Comparison of ENCODE assay signal across 20 mouse cellular contexts in genomic region chr10:79631432-79631831, GRCm38 (mm10). TPM values are rescaled to one million over a fixed set of nuclear protein-coding genes. Genes with fewer than 3 reads are reported as not detected.
DNase-seq lines count a peak whose midpoint lies in the region; ATAC-seq and TF ChIP-seq lines count a peak whose summit lies in the region.
"Had no signal": no experiment of that assay in that cellular context is flagged by ENCODE, and none has a peak within 500 bp of the region (broad histone marks: within the 10 kb centered on the region; RNA-seq: fewer than 3 reads in every experiment).

No protein-coding gene starts in this region.

- no peak for TF ChIP-seq EP300 in lung, postnatal 0 days (IDR thresholded peaks at IDR 0.05)

- no peaks in the 10 kb centered on the region for H3K27me3 ChIP-seq in forebrain, postnatal 0 days (ENCODE audit: insufficient read depth, low read length)
- 0 out of 2 replicates have a peak, but pooled peaks cover under 1% of the 10 kb centered on the region for H3K27me3 ChIP-seq in forebrain, embryonic 12.5 days
- no peaks in the 10 kb centered on the region; the same call in 1 of the 2 replicates for H3K27me3 ChIP-seq in lung, postnatal 0 days (replicated peaks; ENCODE audit: insufficient read depth, low read length)

- WGBS in forebrain, postnatal 0 days = 47% methylated on average over 4 of the region's 4 CpGs
- 79% methylated on average over 4 of the region's 4 CpGs for WGBS in forebrain, embryonic 12.5 days
- 73% methylated on average over 4 of the region's 4 CpGs for WGBS in lung, postnatal 0 days

- H3K36me3 ChIP-seq in forebrain, postnatal 0 days (ENCODE audit: insufficient read depth) = peaks cover 7% of the 10 kb centered on the region; the same call in 1 of the 2 replicates
- no peaks in the 10 kb centered on the region for H3K36me3 ChIP-seq in forebrain, embryonic 12.5 days (replicated peaks)
- H3K36me3 ChIP-seq in lung, postnatal 0 days (ENCODE audit: insufficient read depth, low read length) = no peaks in the 10 kb centered on the region
- H3K36me3 ChIP-seq: heart, embryonic 15.5 days; liver, embryonic 13.5 days had no signal

- H3K9me3 ChIP-seq in forebrain, postnatal 0 days (ENCODE audit: low read length) = no peaks in the 10 kb centered on the region
- H3K9me3 ChIP-seq in forebrain, embryonic 12.5 days = no peaks in the 10 kb centered on the region
- no peaks in the 10 kb centered on the region for H3K9me3 ChIP-seq in lung, postnatal 0 days (ENCODE audit: low read length)
- H3K9me3 ChIP-seq: heart, embryonic 15.5 days; liver, embryonic 13.5 days had no signal

- TF ChIP-seq CTCF in forebrain, postnatal 0 days (IDR thresholded peaks at IDR 0.05; ENCODE audit: low read depth) = no peak
- no peak for TF ChIP-seq CTCF in lung, postnatal 0 days (IDR thresholded peaks at IDR 0.05)

- no peak overlapping the region for H3K4me3 ChIP-seq in forebrain, postnatal 0 days (ENCODE audit: low read depth, low read length)
- H3K4me3 ChIP-seq in forebrain, embryonic 12.5 days (replicated peaks) = no peak overlapping the region
- H3K4me3 ChIP-seq in lung, postnatal 0 days (ENCODE audit: low read depth, low read length) = no peak overlapping the region
- H3K4me3 ChIP-seq: heart, embryonic 15.5 days; liver, embryonic 13.5 days had no signal

- ATAC-seq in forebrain, postnatal 0 days = peak; percentile 43; the same call in 1 of the 2 replicates
- ATAC-seq in forebrain, embryonic 12.5 days (ENCODE audit: low FRiP score) = no peak
- ATAC-seq in lung, postnatal 0 days = no peak

- DNase-seq in forebrain, postnatal 0 days = peak; percentile 48
- DNase-seq in retina, postnatal 1 day = peak; percentile 61
- no peak for DNase-seq in retina, embryonic 14.5 days (ENCODE audit: low spot score)
- peak; percentile 74 for DNase-seq in layer of hippocampus, adult 9-10 months (ENCODE audit: low spot score)
- no peak for DNase-seq in lung, postnatal 0 days (ENCODE audit: low spot score)
- DNase-seq in MN1 (ENCODE audit: low spot score) = no peak
- DNase-seq: adrenal gland, postnatal 25 days; liver, embryonic 13.5 days; lung, postnatal 10 days had no signal

- no peak overlapping the region for H3K4me2 ChIP-seq in forebrain, postnatal 0 days (ENCODE audit: low read depth)
- H3K4me2 ChIP-seq in forebrain, embryonic 12.5 days = no peak overlapping the region
- H3K4me2 ChIP-seq in lung, postnatal 0 days (replicated peaks; ENCODE audit: low read depth, low read length) = no peak overlapping the region
- H3K4me2 ChIP-seq: heart, embryonic 15.5 days; liver, embryonic 13.5 days had no signal

- H3K27ac ChIP-seq in forebrain, postnatal 0 days (ENCODE audit: low read depth, low read length) = no peak overlapping the region
- H3K27ac ChIP-seq in forebrain, embryonic 12.5 days = no peak overlapping the region
- H3K27ac ChIP-seq in lung, postnatal 0 days (ENCODE audit: low read length) = no peak overlapping the region
- H3K27ac ChIP-seq: heart, embryonic 15.5 days; liver, embryonic 13.5 days had no signal

- no peak overlapping the region for H3K9ac ChIP-seq in forebrain, postnatal 0 days
- no peak overlapping the region for H3K9ac ChIP-seq in forebrain, embryonic 12.5 days
- H3K9ac ChIP-seq in lung, postnatal 0 days (replicated peaks; ENCODE audit: low read depth) = no peak overlapping the region
- H3K9ac ChIP-seq: heart, embryonic 15.5 days; liver, embryonic 13.5 days had no signal

- 0 out of 2 replicates have a peak, but pooled peaks cover under 1% of the 10 kb centered on the region for H3K4me1 ChIP-seq in forebrain, postnatal 0 days (ENCODE audit: insufficient read depth)
- H3K4me1 ChIP-seq in forebrain, embryonic 12.5 days = peaks cover 6% of the 10 kb centered on the region; the same call in 1 of the 2 replicates
- no peaks in the 10 kb centered on the region for H3K4me1 ChIP-seq in lung, postnatal 0 days (ENCODE audit: insufficient read depth, low read depth, low read length)
- H3K4me1 ChIP-seq: heart, embryonic 15.5 days; liver, embryonic 13.5 days had no signal

RNA-seq across cellular contexts. Expression of gene Shc2, which starts 6.3 kb away (rescaled TPM):
- total RNA-seq in forebrain, postnatal 0 days (2014; rRNA removed) = 45.3 and 54.7 TPM in 2 replicates
- polyA plus RNA-seq in forebrain, postnatal 0 days (2015; fragmentation: Nextera tagmentation; extraction: Ambion mirVana) = 11.3 and 16.9 TPM in 2 replicates
- polyA plus RNA-seq in forebrain, embryonic 12.5 days (2016; fragmentation: Nextera tagmentation; extraction: Ambion mirVana) = 11.9 and 12.7 TPM in 2 replicates
- 1.1 and 1.3 TPM in 2 replicates for polyA plus RNA-seq in lung, postnatal 0 days (2015; fragmentation: Nextera tagmentation; extraction: Ambion mirVana)
- total RNA-seq: common myeloid progenitor, adult 5-6 weeks had no signal

RNA-seq across cellular contexts. Expression of gene Odf3l2, which starts 14.1 kb away (rescaled TPM):
- total RNA-seq in forebrain, postnatal 0 days (2014; rRNA removed) = 0.38 and 0.52 TPM in 2 replicates
- 0.44 and 0.81 TPM in 2 replicates for polyA plus RNA-seq in forebrain, postnatal 0 days (2015; fragmentation: Nextera tagmentation; extraction: Ambion mirVana)
- polyA plus RNA-seq in forebrain, embryonic 12.5 days (2016; fragmentation: Nextera tagmentation; extraction: Ambion mirVana) = not detected in 2 replicates
- polyA plus RNA-seq in lung, postnatal 0 days (2015; fragmentation: Nextera tagmentation; extraction: Ambion mirVana) = not detected in 2 replicates
- total RNA-seq: adrenal gland, postnatal 25 days; common myeloid progenitor, adult 5-6 weeks; ES-E14 had no signal
- polyA plus RNA-seq: C2C12; embryonic facial prominence, embryonic 14.5 days; gonadal fat pad, adult 2 months; heart, embryonic 15.5 days; intestine, embryonic 14.5 days; kidney, embryonic 16.5 days; liver, embryonic 13.5 days; testis, adult 2 months had no signal

RNA-seq across cellular contexts. Expression of gene C2cd4c, which starts 17.6 kb away (rescaled TPM):
- total RNA-seq in forebrain, postnatal 0 days (2014; rRNA removed) = 22.2 and 26.7 TPM in 2 replicates
- 0.65 and 0.69 TPM in 2 replicates for polyA plus RNA-seq in forebrain, postnatal 0 days (2015; fragmentation: Nextera tagmentation; extraction: Ambion mirVana)
- 0.05 TPM in 1 of 2 replicates, not detected in the other for polyA plus RNA-seq in forebrain, embryonic 12.5 days (2016; fragmentation: Nextera tagmentation; extraction: Ambion mirVana)
- polyA plus RNA-seq in lung, postnatal 0 days (2015; fragmentation: Nextera tagmentation; extraction: Ambion mirVana) = not detected in 2 replicates
- total RNA-seq: common myeloid progenitor, adult 5-6 weeks had no signal
- polyA plus RNA-seq: embryonic facial prominence, embryonic 14.5 days; heart, embryonic 15.5 days; liver, embryonic 13.5 days had no signal

RNA-seq across cellular contexts. Expression of gene Madcam1, which starts 32.9 kb away (rescaled TPM):
- total RNA-seq in forebrain, postnatal 0 days (2014; rRNA removed) = 0.38 and 0.95 TPM in 2 replicates
- polyA plus RNA-seq in forebrain, postnatal 0 days (2015; fragmentation: Nextera tagmentation; extraction: Ambion mirVana) = 0.67 and 0.70 TPM in 2 replicates
- polyA plus RNA-seq in forebrain, embryonic 12.5 days (2016; fragmentation: Nextera tagmentation; extraction: Ambion mirVana) = 0.99 and 1.0 TPM in 2 replicates
- not detected in 2 replicates for polyA plus RNA-seq in lung, postnatal 0 days (2015; fragmentation: Nextera tagmentation; extraction: Ambion mirVana)
- total RNA-seq: adrenal gland, postnatal 25 days; common myeloid progenitor, adult 5-6 weeks; left cerebral cortex, postnatal 36 days had no signal
- polyA plus RNA-seq: C2C12; testis, adult 2 months had no signal

RNA-seq across cellular contexts. Expression of gene Tpgs1, which starts 37.7 kb away (rescaled TPM):
- total RNA-seq in forebrain, postnatal 0 days (2014; rRNA removed) = 64.2 and 91.5 TPM in 2 replicates
- 128 and 148 TPM in 2 replicates for polyA plus RNA-seq in forebrain, postnatal 0 days (2015; fragmentation: Nextera tagmentation; extraction: Ambion mirVana)
- 61.0 and 62.5 TPM in 2 replicates for polyA plus RNA-seq in forebrain, embryonic 12.5 days (2016; fragmentation: Nextera tagmentation; extraction: Ambion mirVana)
- 64.6 and 71.2 TPM in 2 replicates for polyA plus RNA-seq in lung, postnatal 0 days (2015; fragmentation: Nextera tagmentation; extraction: Ambion mirVana)

Comparison
In these comparisons a context has a peak if more than half of its experiments do, and no peak if none do; other contexts are left out.
1. DNase-seq: peak in forebrain, postnatal 0 days (single experiment), retina, postnatal 1 day (single experiment) and layer of hippocampus, adult 9-10 months (single experiment); none in retina, embryonic 14.5 days (single experiment), lung, postnatal 0 days (single experiment) and MN1 (single experiment).